ENCODE assay signal across 23 mouse cellular contexts in the genomic region with DNA sequence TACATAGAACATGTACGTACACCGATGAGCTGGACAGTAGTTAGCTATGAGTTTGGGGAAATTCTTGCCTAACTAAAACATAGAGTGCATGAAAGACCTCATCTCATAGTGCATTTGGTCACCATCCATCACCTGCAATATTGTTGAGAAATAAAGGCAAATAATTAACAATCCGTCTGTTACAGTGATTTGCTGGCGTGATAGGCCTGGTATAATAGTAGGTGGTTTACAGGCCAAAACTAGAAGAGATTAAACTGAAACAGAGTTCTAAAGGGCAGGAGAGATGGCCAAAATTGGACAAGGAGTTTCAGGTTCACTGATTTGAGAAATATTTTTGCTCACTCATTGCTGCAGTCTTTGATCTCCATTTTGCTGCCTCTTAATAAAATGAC.
DNase-seq lines count a peak whose midpoint lies in the region; ATAC-seq and TF ChIP-seq lines count a peak whose summit lies in the region.
"Had no signal": no experiment of that assay in that cellular context is flagged by ENCODE, and none has a peak within 500 bp of the region (broad histone marks: within the 10 kb centered on the region; RNA-seq: fewer than 3 reads in every experiment).

No protein-coding gene starts in this region.

- peaks cover 10% of the 10 kb centered on the region for H3K4me1 ChIP-seq in heart, adult 2 months (ENCODE audit: control insufficient read depth, insufficient read depth, low read length)
- H3K4me1 ChIP-seq in heart, embryonic 11.5 days (ENCODE audit: control insufficient read depth, insufficient read depth, low read length), result peaks cover 10% of the 10 kb centered on the region
- H3K4me1 ChIP-seq in kidney, embryonic 14.5 days (ENCODE audit: control insufficient read depth, insufficient read depth, low read length), result no peaks in the 10 kb centered on the region; the same call in 1 of the 2 replicates
- H3K4me1 ChIP-seq in CH12.LX (ENCODE audit: control insufficient read depth in 1 of 2, insufficient read depth in 2 of 2), result peaks cover 5 to 43% of the 10 kb centered on the region in 2 experiments
- H3K4me1 ChIP-seq in kidney, embryonic 16.5 days (ENCODE audit: insufficient read depth, low read length), result peaks cover 14% of the 10 kb centered on the region
- H3K4me1 ChIP-seq: limb, embryonic 15.5 days; neural tube, embryonic 12.5 days had no signal

- no peak for ATAC-seq in heart, embryonic 11.5 days (replicated peaks; ENCODE audit: insufficient number of reproducible peaks, low FRiP score, low TSS enrichment)
- ATAC-seq in kidney, embryonic 14.5 days (ENCODE audit: low FRiP score, low TSS enrichment), result no peak
- ATAC-seq in kidney, embryonic 16.5 days (ENCODE audit: low FRiP score, low TSS enrichment), result no peak
- ATAC-seq: activated CD4-positive, CD25-positive, alpha-beta regulatory T cell, adult 4 months; CD4-positive, CD25-positive, alpha-beta regulatory T cell, adult 4 months; forebrain, embryonic 16.5 days; hindbrain, postnatal 0 days had no signal

- peak overlapping the region; percentile 90 for H3K27ac ChIP-seq in heart, adult 2 months
- H3K27ac ChIP-seq in heart, embryonic 11.5 days (ENCODE audit: low read depth, low read length), result no peak overlapping the region
- H3K27ac ChIP-seq in kidney, embryonic 14.5 days (ENCODE audit: low read depth, low read length), result 0 out of 2 replicates have a peak overlapping the region, but pooled peaks have one; percentile 1
- peak overlapping the region; percentile 26; the same call in 1 of the 2 replicates for H3K27ac ChIP-seq in CH12.LX (ENCODE audit: insufficient read depth, low read depth)
- peak overlapping the region; percentile 75 for H3K27ac ChIP-seq in kidney, embryonic 16.5 days (ENCODE audit: low read length)
- H3K27ac ChIP-seq: hindbrain, postnatal 0 days; limb, embryonic 15.5 days; midbrain, embryonic 12.5 days; neural tube, embryonic 12.5 days had no signal

- intact Hi-C loops in heart, adult 2 months (cut with DNase I), result loop anchor here (1.0 to 5.0 kb wide), 2 partner anchors 27 to 71 kb away; no protein-coding TSS in a partner anchor

- H3K36me3 ChIP-seq in heart, adult 2 months (ENCODE audit: control insufficient read depth, insufficient read depth, low read length), result peaks cover 21% of the 10 kb centered on the region
- no peaks in the 10 kb centered on the region for H3K36me3 ChIP-seq in heart, embryonic 11.5 days (ENCODE audit: control insufficient read depth, insufficient read depth, low read length)
- no peaks in the 10 kb centered on the region for H3K36me3 ChIP-seq in kidney, embryonic 14.5 days (ENCODE audit: control insufficient read depth, insufficient read depth, low read length)
- H3K36me3 ChIP-seq in CH12.LX (replicated peaks in 1 of 2; ENCODE audit: control insufficient read depth in 1 of 2, insufficient read depth in 1 of 2, low read length in 1 of 2), result no peaks in the 10 kb centered on the region
- H3K36me3 ChIP-seq in kidney, embryonic 16.5 days (ENCODE audit: insufficient read depth, low read length), result no peaks in the 10 kb centered on the region
- H3K36me3 ChIP-seq: embryonic facial prominence, embryonic 15.5 days; G1E; heart, embryonic 12.5 days; limb, embryonic 15.5 days; midbrain, embryonic 12.5 days; neural tube, embryonic 12.5 days had no signal

- no peak for TF ChIP-seq CTCF in heart, adult 2 months (IDR thresholded peaks at IDR 0.05)
- no peak for TF ChIP-seq CTCF in CH12.LX (conservative IDR thresholded peaks at IDR 0.05 in 1 of 2, IDR thresholded peaks at IDR 0.05 in 1 of 2; ENCODE audit: low read depth in 2 of 2, low read length in 2 of 2)

- no peaks in the 10 kb centered on the region for H3K9me3 ChIP-seq in heart, embryonic 11.5 days (replicated peaks; ENCODE audit: control insufficient read depth, low read length)
- no peaks in the 10 kb centered on the region for H3K9me3 ChIP-seq in kidney, embryonic 14.5 days (ENCODE audit: control insufficient read depth, low read length)
- H3K9me3 ChIP-seq in CH12.LX (replicated peaks; ENCODE audit: low read length), result no peaks in the 10 kb centered on the region
- no peaks in the 10 kb centered on the region for H3K9me3 ChIP-seq in kidney, embryonic 16.5 days (ENCODE audit: low read length)
- H3K9me3 ChIP-seq: embryonic facial prominence, embryonic 15.5 days; G1E; heart, embryonic 12.5 days; limb, embryonic 15.5 days; midbrain, embryonic 12.5 days; neural tube, embryonic 12.5 days had no signal

- DNase-seq in heart, adult 2 months, result no peak
- DNase-seq in kidney, postnatal 10 days, result no peak
- DNase-seq in CH12.LX (ENCODE audit: extremely low read depth), result no peak
- DNase-seq in testis, postnatal 14 days (ENCODE audit: low spot score), result no peak
- DNase-seq in retina, postnatal 1 day, result no peak
- DNase-seq: cerebellum, adult 18-20 months; cerebellum, postnatal 25 days; layer of hippocampus, postnatal 36 days; spleen, adult 18-20 months had no signal

- no peak overlapping the region for H3K9ac ChIP-seq in heart, adult 2 months (ENCODE audit: low read depth, low read length)
- H3K9ac ChIP-seq in heart, embryonic 11.5 days (ENCODE audit: low read depth, low read length), result no peak overlapping the region
- H3K9ac ChIP-seq in kidney, embryonic 14.5 days (ENCODE audit: low read depth, low read length), result no peak overlapping the region
- H3K9ac ChIP-seq in CH12.LX (ENCODE audit: insufficient read depth, low read depth), result no peak overlapping the region
- H3K9ac ChIP-seq in kidney, embryonic 16.5 days (replicated peaks; ENCODE audit: low read length), result no peak overlapping the region
- H3K9ac ChIP-seq: embryonic facial prominence, embryonic 15.5 days; heart, embryonic 12.5 days; limb, embryonic 15.5 days; lung, embryonic 14.5 days; midbrain, embryonic 12.5 days; neural tube, embryonic 12.5 days had no signal

- TF ChIP-seq POLR2A in heart, adult 2 months (IDR thresholded peaks at IDR 0.05; ENCODE audit: insufficient read depth, low read depth, low read length), result no peak
- TF ChIP-seq POLR2A in CH12.LX (IDR thresholded peaks at IDR 0.05; ENCODE audit: low read depth, low read length), result no peak

- WGBS in heart, adult 2 months, result 59% methylated on average over 4 of the region's 4 CpGs
- WGBS in heart, embryonic 11.5 days (ENCODE audit: insufficient replicate concordance), result 80% methylated on average over 4 of the region's 4 CpGs
- WGBS in kidney, embryonic 14.5 days, result 80% methylated on average over 4 of the region's 4 CpGs
- WGBS in kidney, embryonic 16.5 days, result 74% methylated on average over 4 of the region's 4 CpGs

- no peak for TF ChIP-seq RAD21 in CH12.LX (IDR thresholded peaks at IDR 0.05; ENCODE audit: low read depth, low read length)

- dilution Hi-C loops in CH12.LX (cut with MboI; ENCODE audit: extremely low pct_ligation_motif_present, extremely low pct_unique_long_range_greater_than_20kb, low sequenced_read_pairs), result no loop called here

- no peaks in the 10 kb centered on the region; the same call in 1 of the 2 replicates for H3K79me2 ChIP-seq in heart, adult 2 months (replicated peaks; ENCODE audit: control insufficient read depth, insufficient read depth, low read length)
- H3K79me2 ChIP-seq in CH12.LX (replicated peaks; ENCODE audit: control insufficient read depth, extremely low read depth, insufficient read depth, poor library complexity, severe bottlenecking), result no peaks in the 10 kb centered on the region

- H3K4me3 ChIP-seq in heart, adult 2 months, result no peak overlapping the region
- no peak overlapping the region for H3K4me3 ChIP-seq in heart, embryonic 11.5 days (ENCODE audit: low read depth, low read length)
- no peak overlapping the region for H3K4me3 ChIP-seq in kidney, embryonic 14.5 days (ENCODE audit: low read length)
- no peak overlapping the region for H3K4me3 ChIP-seq in CH12.LX (replicated peaks in 1 of 3; ENCODE audit: low read depth in 2 of 3, low read length in 2 of 3, poor library complexity in 1 of 3)
- no peak overlapping the region for H3K4me3 ChIP-seq in kidney, embryonic 16.5 days (ENCODE audit: low read length)
- H3K4me3 ChIP-seq: embryonic facial prominence, embryonic 15.5 days; heart, embryonic 12.5 days; limb, embryonic 15.5 days; midbrain, embryonic 12.5 days; neural tube, embryonic 12.5 days had no signal

- no peak overlapping the region for H3K4me2 ChIP-seq in heart, embryonic 11.5 days
- H3K4me2 ChIP-seq in kidney, embryonic 14.5 days (replicated peaks; ENCODE audit: low read depth, low read length), result no peak overlapping the region
- peak overlapping the region; percentile 50; the same call in 1 of the 2 replicates for H3K4me2 ChIP-seq in CH12.LX (ENCODE audit: insufficient read depth, low read depth, poor library complexity, severe bottlenecking)
- H3K4me2 ChIP-seq in kidney, embryonic 16.5 days (replicated peaks; ENCODE audit: low read depth, low read length), result no peak overlapping the region
- H3K4me2 ChIP-seq: embryonic facial prominence, embryonic 15.5 days; heart, embryonic 12.5 days; limb, embryonic 15.5 days; lung, embryonic 14.5 days; midbrain, embryonic 12.5 days; neural tube, embryonic 12.5 days had no signal

- H3K27me3 ChIP-seq in heart, adult 2 months (ENCODE audit: control insufficient read depth, insufficient read depth, low read length), result no peaks in the 10 kb centered on the region
- no peaks in the 10 kb centered on the region for H3K27me3 ChIP-seq in heart, embryonic 11.5 days (ENCODE audit: control insufficient read depth, insufficient read depth, low read length)
- no peaks in the 10 kb centered on the region for H3K27me3 ChIP-seq in kidney, embryonic 14.5 days (ENCODE audit: control insufficient read depth, insufficient read depth, low read length)
- no peaks in the 10 kb centered on the region for H3K27me3 ChIP-seq in CH12.LX (replicated peaks)
- no peaks in the 10 kb centered on the region for H3K27me3 ChIP-seq in kidney, embryonic 16.5 days (ENCODE audit: insufficient read depth, low read length)
- H3K27me3 ChIP-seq: embryonic facial prominence, embryonic 15.5 days; heart, embryonic 12.5 days; limb, embryonic 15.5 days; midbrain, embryonic 12.5 days; neural tube, embryonic 12.5 days had no signal

- in situ Hi-C loops in CH12.LX (cut with MboI; ENCODE audit: low pct_ligation_motif_present, low pct_unique_long_range_greater_than_20kb, low sequenced_read_pairs), result no loop called here

- TF ChIP-seq EP300 in heart, adult 2 months (IDR thresholded peaks at IDR 0.05; ENCODE audit: insufficient read depth, low read depth, low read length), result no peak
- peak; percentile 7; the same call in 1 of the 2 replicates for TF ChIP-seq EP300 in CH12.LX (IDR thresholded peaks at IDR 0.05; ENCODE audit: low read length)

TF ChIP-seq in CH12.LX, 34 proteins besides CTCF, POLR2A, EP300 and RAD21 (continues in another document):
- TF ChIP-seq ZNF384 (IDR thresholded peaks at IDR 0.05; ENCODE audit: low read depth, low read length) (0 out of 2 replicates have a peak, but pooled peaks have one; percentile 19), MAZ (IDR thresholded peaks at IDR 0.05; ENCODE audit: low read depth, low read length) (no peak), E2F4 (IDR thresholded peaks at IDR 0.05; ENCODE audit: insufficient replicate concordance, low read depth, low read length) (0 out of 2 replicates have a peak, but pooled peaks have one; percentile 14), MAX (IDR thresholded peaks at IDR 0.05; ENCODE audit: low read length) (peak; percentile 39; the same call in 1 of the 2 replicates), JUND (conservative IDR thresholded peaks at IDR 0.05; ENCODE audit: low read depth, low read length) (no peak; the same call in 1 of the 2 replicates)
